Mouse (Mus musculus) intestine, embryonic 16.5 days (tissue): Measurements from ENCODE around the gene Pten. TPM values are rescaled to one million over a fixed set of nuclear protein-coding genes. Genes with fewer than 3 reads are reported as not detected.
"Not testable (repeated sequence)": the region's sequence is repeated elsewhere in the genome, so short reads cannot be mapped to it uniquely, and the experiment has no call there.

Experiments
- ATAC-seq: fragments of 200-750 bp; cut with Nextera tagmentation; 2 replicates; pipeline ENCODE4 v1.8.0; 2017; ENCODE audit warnings: moderate TSS enrichment, moderate library complexity
- H3K27ac ChIP-seq: fragments of 300-500 bp; sonication (generic); 2 replicates; pipeline ENCODE4 v1.5.1; 2014; ENCODE audit warnings: mild to moderate bottlenecking, low read length
- H3K27me3 ChIP-seq: fragments of 300-500 bp; sonication (generic); replicated peaks from 2 replicates; pipeline ENCODE4 v1.6.1; 2014; ENCODE audit warnings: low read length, control low read depth, mixed read lengths; ENCODE audit not compliant: control insufficient read depth, insufficient read depth
- H3K36me3 ChIP-seq: fragments of 300-500 bp; sonication (generic); 2 replicates; pipeline ENCODE4 v1.6.1; 2014; ENCODE audit warnings: low read length, control low read depth; ENCODE audit not compliant: control insufficient read depth, insufficient read depth
- H3K4me1 ChIP-seq: fragments of 300-500 bp; sonication (generic); 2 replicates; pipeline ENCODE4 v1.6.1; 2014; ENCODE audit warnings: low read length, control low read depth, mixed read lengths; ENCODE audit not compliant: control insufficient read depth, insufficient read depth
- H3K4me2 ChIP-seq: fragments of 300-500 bp; sonication (generic); 2 replicates; pipeline ENCODE4 v1.6.1; 2014; ENCODE audit warnings: low read depth, low read length, control low read depth
- H3K4me3 ChIP-seq: fragments of 300-500 bp; sonication (generic); 2 replicates; pipeline ENCODE4 v1.5.1; 2014; ENCODE audit warnings: mild to moderate bottlenecking, low read length
- H3K9ac ChIP-seq: fragments of 300-500 bp; sonication (generic); 2 replicates; pipeline ENCODE4 v1.6.1; 2014; ENCODE audit warnings: low read depth, low read length
- H3K9me3 ChIP-seq: fragments of 300-500 bp; sonication (generic); 2 replicates; pipeline ENCODE4 v1.6.1; 2016; ENCODE audit warnings: low read length, control low read depth; ENCODE audit not compliant: control insufficient read depth
- WGBS: fragments of 180-500 bp; shearing (Covaris S2); extraction: QIAGEN DNeasy Blood & Tissue Kit; methylation state at CpG from one replicate; pipeline ENCODE4 v1.1.7; 2014; 5-methylcytosine and 5-hydroxymethylcytosine counted together
- polyA plus RNA-seq: library from polyadenylated mRNA; unstranded; fragments of >200 nt; fragmentation: Nextera tagmentation; extraction: Ambion mirVana; gene quantifications from 2 replicates; pipeline ENCODE4 v1.2.1, GENCODE M21; 2015

Pten gene
- polyA plus RNA-seq, 1 experiment from 2014 or later: 7.1 TPM

- 5% methylated on average over 8 of the region's 8 CpGs for WGBS
- H3K27me3 ChIP-seq: no peaks in the 10 kb centered on the region
- no peak for ATAC-seq
- no peak overlapping the region for H3K27ac ChIP-seq
- no peaks in the 10 kb centered on the region for H3K36me3 ChIP-seq
- no peaks in the 10 kb centered on the region for H3K9me3 ChIP-seq
- peaks cover 17% of the 10 kb centered on the region for H3K4me1 ChIP-seq
- H3K9ac ChIP-seq: peak overlapping the region; percentile 100
- peak overlapping the region; percentile 71 for H3K4me2 ChIP-seq
- peak overlapping the region; percentile 100 for H3K4me3 ChIP-seq
These were observed 2.2 kb downstream of the Pten start for GRCm38 (mm10) chr19:32759357-32760024.

- Histone ChIP-seq H3K27ac (0 out of 2 replicates have a peak overlapping the region, but pooled peaks have one; percentile 41), H3K9ac (peak overlapping the region; percentile 65), H3K36me3 (no peaks in the 10 kb centered on the region), H3K4me3 (peak overlapping the region; percentile 40), H3K4me2 (peak overlapping the region; percentile 72), H3K9me3 (no peaks in the 10 kb centered on the region), H3K4me1 (peaks cover 14% of the 10 kb centered on the region), H3K27me3 (no peaks in the 10 kb centered on the region)
- 23% methylated on average over 6 of the region's 6 CpGs for WGBS
- ATAC-seq: no peak
These were observed 3.2 kb downstream of the Pten start for GRCm38 (mm10) chr19:32760499-32760898.

GRCm38 (mm10) chr19:32761162-32761561 is 3.9 kb downstream of the Pten start:
- no peak for ATAC-seq
- peak overlapping the region; percentile 31; the same call in 1 of the 2 replicates for H3K4me3 ChIP-seq
- 57% methylated on average over 4 of the region's 4 CpGs for WGBS

GRCm38 (mm10) chr19:32762493-32762892 is 5.2 kb downstream of the Pten start:
- no peaks in the 10 kb centered on the region for H3K27me3 ChIP-seq
- H3K4me1 ChIP-seq: peaks cover 14% of the 10 kb centered on the region
- no peak overlapping the region for H3K4me3 ChIP-seq
- 60% methylated on average over 4 of the region's 4 CpGs for WGBS
- no peak for ATAC-seq
- H3K36me3 ChIP-seq: no peaks in the 10 kb centered on the region
- no peak overlapping the region for H3K4me2 ChIP-seq
- H3K9ac ChIP-seq: no peak overlapping the region
- H3K27ac ChIP-seq: no peak overlapping the region
- H3K9me3 ChIP-seq: no peaks in the 10 kb centered on the region

More at GRCm38 (mm10) chr19:32761162-32761561, 3.9 kb downstream of the Pten start:
- Histone ChIP-seq H3K9me3 (no peaks in the 10 kb centered on the region), H3K27me3 (no peaks in the 10 kb centered on the region), H3K4me2 (peak overlapping the region; percentile 37; the same call in 1 of the 2 replicates), H3K27ac (no peak overlapping the region), H3K4me1 (peaks cover 14% of the 10 kb centered on the region), H3K9ac (no peak overlapping the region), H3K36me3 (no peaks in the 10 kb centered on the region)

- no peak overlapping the region for H3K9ac ChIP-seq
- no peak overlapping the region for H3K4me2 ChIP-seq
- H3K9me3 ChIP-seq: no peaks in the 10 kb centered on the region
- H3K4me3 ChIP-seq: no peak overlapping the region
- H3K36me3 ChIP-seq: no peaks in the 10 kb centered on the region
- WGBS: 37% methylated on average over 2 of the region's 2 CpGs
- H3K4me1 ChIP-seq: peaks cover 6% of the 10 kb centered on the region; the same call in 1 of the 2 replicates
- no peak for ATAC-seq
- H3K27ac ChIP-seq: no peak overlapping the region
- no peaks in the 10 kb centered on the region for H3K27me3 ChIP-seq
These were observed 21.1 kb downstream of the Pten start for GRCm38 (mm10) chr19:32778411-32778810.

GRCm38 (mm10) chr19:32779131-32779530 is 21.8 kb downstream of the Pten start:
- Histone ChIP-seq H3K36me3 (no peaks in the 10 kb centered on the region), H3K4me1 (peaks cover 6% of the 10 kb centered on the region; the same call in 1 of the 2 replicates), H3K4me3 (no peak overlapping the region), H3K9ac (no peak overlapping the region), H3K27me3 (no peaks in the 10 kb centered on the region), H3K27ac (no peak overlapping the region), H3K9me3 (no peaks in the 10 kb centered on the region), H3K4me2 (no peak overlapping the region)
- WGBS: 70% methylated on average over 3 of the region's 3 CpGs
- ATAC-seq: no peak

GRCm38 (mm10) chr19:32781305-32782071 is 24.2 kb downstream of the Pten start:
- Histone ChIP-seq H3K27ac (no peak overlapping the region), H3K4me3 (no peak overlapping the region), H3K4me1 (peaks cover 6% of the 10 kb centered on the region; the same call in 1 of the 2 replicates), H3K4me2 (no peak overlapping the region), H3K27me3 (no peaks in the 10 kb centered on the region), H3K9ac (no peak overlapping the region), H3K36me3 (no peaks in the 10 kb centered on the region), H3K9me3 (no peaks in the 10 kb centered on the region)
- no peak for ATAC-seq
- WGBS: 74% methylated on average over 5 of the region's 5 CpGs

GRCm38 (mm10) chr19:32787388-32787787 is 30.1 kb downstream of the Pten start:
- H3K36me3 ChIP-seq, H3K27ac ChIP-seq, ATAC-seq, H3K9ac ChIP-seq, H3K4me1 ChIP-seq, H3K4me2 ChIP-seq, H3K9me3 ChIP-seq, H3K4me3 ChIP-seq, H3K27me3 ChIP-seq: not testable (repeated sequence)
- WGBS: 64% methylated on average over 4 of the region's 4 CpGs

- not testable (repeated sequence) for H3K4me3 ChIP-seq, H3K36me3 ChIP-seq, H3K27ac ChIP-seq, ATAC-seq, H3K9ac ChIP-seq, H3K27me3 ChIP-seq, H3K9me3 ChIP-seq, H3K4me1 ChIP-seq, H3K4me2 ChIP-seq
- 94% methylated on average over 3 of the region's 3 CpGs for WGBS
These were observed 30.7 kb downstream of the Pten start for GRCm38 (mm10) chr19:32788016-32788415.
